Mouse (Mus musculus) embryonic facial prominence, embryonic 14.5 days (tissue): Measurements from ENCODE around the gene Atp1b2. TPM values are rescaled to one million over a fixed set of nuclear protein-coding genes. Genes with fewer than 3 reads are reported as not detected.

Experiments
- ATAC-seq: fragments of 200-750 bp; cut with Nextera tagmentation; 2 replicates; pipeline ENCODE4 v1.8.0; 2017; ENCODE audit warnings: low read depth, moderate number of reproducible peaks, moderate TSS enrichment
- DNase-seq: peaks from one replicate; pipeline ENCODE4 v3.0.0-alpha.2; 2015; ENCODE audit warnings: low spot score
- H3K27ac ChIP-seq: fragments of 300-500 bp; sonication (generic); replicated peaks from 2 replicates; pipeline ENCODE4 v1.5.1; 2014; ENCODE audit warnings: low read depth, mild to moderate bottlenecking, low read length, moderate library complexity
- H3K27me3 ChIP-seq: fragments of 300-500 bp; sonication (generic); replicated peaks from 2 replicates; pipeline ENCODE4 v1.6.1; 2014; ENCODE audit warnings: low read length; ENCODE audit not compliant: control insufficient read depth, insufficient read depth
- H3K36me3 ChIP-seq: fragments of 300-500 bp; sonication (generic); 2 replicates; pipeline ENCODE4 v1.6.1; 2014; ENCODE audit warnings: low read length, mixed read lengths; ENCODE audit not compliant: control insufficient read depth, insufficient read depth
- H3K4me1 ChIP-seq: fragments of 300-500 bp; sonication (generic); 2 replicates; pipeline ENCODE4 v1.6.1; 2014; ENCODE audit warnings: antibody characterized with exemption, low read length; ENCODE audit not compliant: control insufficient read depth, insufficient read depth
- H3K4me2 ChIP-seq: fragments of 300-500 bp; sonication (generic); 2 replicates; pipeline ENCODE4 v1.6.1; 2014; ENCODE audit warnings: low read depth, mild to moderate bottlenecking, low read length, moderate library complexity, mixed read lengths
- H3K4me3 ChIP-seq: fragments of 300-500 bp; sonication (generic); 2 replicates; pipeline ENCODE4 v1.5.1; 2014; ENCODE audit warnings: low read depth, mild to moderate bottlenecking, low read length
- H3K9ac ChIP-seq: fragments of 300-500 bp; sonication (generic); 2 replicates; pipeline ENCODE4 v1.6.1; 2014; ENCODE audit warnings: low read depth, mild to moderate bottlenecking, low read length, moderate library complexity, mixed read lengths
- H3K9me3 ChIP-seq: fragments of 300-500 bp; sonication (generic); 2 replicates; pipeline ENCODE4 v1.6.1; 2016; ENCODE audit warnings: low read length; ENCODE audit not compliant: control insufficient read depth
- WGBS: fragments of 180-500 bp; shearing (Covaris S2); extraction: QIAGEN DNeasy Blood & Tissue Kit; methylation state at CpG from one replicate; pipeline ENCODE4 v1.1.7; 2014; 5-methylcytosine and 5-hydroxymethylcytosine counted together
- polyA plus RNA-seq: library from polyadenylated mRNA; unstranded; fragments of >200 nt; fragmentation: Nextera tagmentation; extraction: Ambion mirVana; gene quantifications from 2 replicates; pipeline ENCODE4 v1.2.1, GENCODE M21; 2014

The Atp1b2 gene
- 15.6 and 17.7 TPM in 2 replicates for polyA plus RNA-seq

GRCm38 (mm10) chr11:69605726-69606490, at the start of gene Atp1b2:
Atp1b2 (minus strand) TSS chr11:69605942.
- ATAC-seq (peak; percentile 95), DNase-seq (peak; percentile 95)
- peak within 1 kb of the TSS; percentile 98 for H3K4me2 ChIP-seq
- H3K27me3 ChIP-seq: peaks cover 5% of the 10 kb centered on the region; the same call in 1 of the 2 replicates
- no peaks in the 10 kb centered on the region for H3K9me3 ChIP-seq
- peak within 1 kb of the TSS; percentile 68 for H3K9ac ChIP-seq
- no peaks in the 10 kb centered on the region for H3K36me3 ChIP-seq
- H3K27ac ChIP-seq: peak within 1 kb of the TSS; percentile 10; the same call in 1 of the 2 replicates
- peaks cover 11% of the 10 kb centered on the region for H3K4me1 ChIP-seq
- 2% methylated on average over 32 of the region's 32 CpGs for WGBS
- H3K4me3 ChIP-seq: peak within 1 kb of the TSS; percentile 60

- Histone ChIP-seq H3K27me3 (no peaks in the 10 kb centered on the region), H3K27ac (peak overlapping the region; percentile 49; the same call in 1 of the 2 replicates), H3K9me3 (no peaks in the 10 kb centered on the region), H3K4me1 (no peaks in the 10 kb centered on the region), H3K9ac (peak overlapping the region; percentile 11; the same call in 1 of the 2 replicates), H3K4me2 (no peak overlapping the region), H3K36me3 (peaks cover 77% of the 10 kb centered on the region), H3K4me3 (no peak overlapping the region)
- DNase-seq (peak; percentile 32), ATAC-seq (peak; percentile 27; the same call in 1 of the 2 replicates)
- 33% methylated on average over 9 of the region's 9 CpGs for WGBS
Measured at GRCm38 (mm10) chr11:69654760-69655159, 49.0 kb upstream of the Atp1b2 start.

GRCm38 (mm10) chr11:69653399-69653798, 47.7 kb upstream of the Atp1b2 start:
- whole genome bisulfite sequencing: 60% methylated on average over 5 of the region's 5 CpGs
- Histone ChIP-seq H3K4me3 (no peak overlapping the region), H3K27me3 (no peaks in the 10 kb centered on the region), H3K9ac (peak overlapping the region; percentile 30; the same call in 1 of the 2 replicates), H3K4me2 (no peak overlapping the region), H3K36me3 (peaks cover 80% of the 10 kb centered on the region), H3K9me3 (no peaks in the 10 kb centered on the region), H3K4me1 (no peaks in the 10 kb centered on the region), H3K27ac (no peak overlapping the region)
- DNase-seq: no peak
- no peak; the same call in 1 of the 2 replicates for ATAC-seq

GRCm38 (mm10) chr11:69645860-69646259, 40.1 kb upstream of the Atp1b2 start:
- no peak overlapping the region for H3K27ac ChIP-seq
- DNase-seq: no peak
- peaks cover 96% of the 10 kb centered on the region for H3K36me3 ChIP-seq
- H3K4me2 ChIP-seq: no peak overlapping the region
- no peak overlapping the region for H3K9ac ChIP-seq
- H3K27me3 ChIP-seq: no peaks in the 10 kb centered on the region
- ATAC-seq: no peak
- WGBS: 89% methylated on average over 5 of the region's 5 CpGs
- no peak overlapping the region for H3K4me3 ChIP-seq
- H3K9me3 ChIP-seq: no peaks in the 10 kb centered on the region
- H3K4me1 ChIP-seq: no peaks in the 10 kb centered on the region

GRCm38 (mm10) chr11:69635471-69635870, 29.7 kb upstream of the Atp1b2 start:
- no peak for DNase-seq
- Histone ChIP-seq H3K27ac (no peak overlapping the region), H3K4me2 (peak overlapping the region; percentile 89), H3K36me3 (peaks cover 34% of the 10 kb centered on the region), H3K9ac (no peak overlapping the region), H3K27me3 (no peaks in the 10 kb centered on the region), H3K4me3 (no peak overlapping the region), H3K4me1 (peaks cover 25% of the 10 kb centered on the region), H3K9me3 (no peaks in the 10 kb centered on the region)
- no peak for ATAC-seq
- WGBS: 80% methylated on average over 3 of the region's 3 CpGs

GRCm38 (mm10) chr11:69633128-69633866, 27.6 kb upstream of the Atp1b2 start:
- Histone ChIP-seq H3K4me2 (peak overlapping the region; percentile 89), H3K9me3 (no peaks in the 10 kb centered on the region), H3K27ac (peak overlapping the region; percentile 95), H3K27me3 (no peaks in the 10 kb centered on the region), H3K4me3 (peak overlapping the region; percentile 91), H3K36me3 (peaks cover 18% of the 10 kb centered on the region), H3K4me1 (peaks cover 25% of the 10 kb centered on the region), H3K9ac (peak overlapping the region; percentile 96)
- DNase-seq (peak; percentile 67), ATAC-seq (peak; percentile 66)
- WGBS: under 1% methylated on average over 12 of the region's 50 CpGs

GRCm38 (mm10) chr11:69632284-69633089, 26.7 kb upstream of the Atp1b2 start, which contains the start of gene Fxr2:
Fxr2 (plus strand) TSS chr11:69632990.
- Histone ChIP-seq H3K27me3 (no peaks in the 10 kb centered on the region), H3K9me3 (no peaks in the 10 kb centered on the region), H3K4me1 (peaks cover 25% of the 10 kb centered on the region), H3K4me3 (peak within 1 kb of the TSS; percentile 91), H3K4me2 (peak within 1 kb of the TSS; percentile 89), H3K27ac (peak within 1 kb of the TSS; percentile 95), H3K36me3 (peaks cover 11% of the 10 kb centered on the region), H3K9ac (peak within 1 kb of the TSS; percentile 96)
- under 1% methylated on average over 22 of the region's 56 CpGs for WGBS
- ATAC-seq (peak; percentile 98), DNase-seq (peak; percentile 99)

GRCm38 (mm10) chr11:69629802-69630201, 24.1 kb upstream of the Atp1b2 start:
- Histone ChIP-seq H3K27ac (no peak overlapping the region), H3K4me1 (peaks cover 15% of the 10 kb centered on the region), H3K27me3 (no peaks in the 10 kb centered on the region), H3K9ac (no peak overlapping the region), H3K4me3 (no peak overlapping the region), H3K9me3 (no peaks in the 10 kb centered on the region), H3K4me2 (no peak overlapping the region), H3K36me3 (no peaks in the 10 kb centered on the region)
- DNase-seq (no peak), ATAC-seq (no peak)
- 63% methylated on average over 1 of the region's 1 CpGs for WGBS
